Mouse (Mus musculus): ENCODE data around the gene Plcxd3.

Gene Plcxd3

DNA sequence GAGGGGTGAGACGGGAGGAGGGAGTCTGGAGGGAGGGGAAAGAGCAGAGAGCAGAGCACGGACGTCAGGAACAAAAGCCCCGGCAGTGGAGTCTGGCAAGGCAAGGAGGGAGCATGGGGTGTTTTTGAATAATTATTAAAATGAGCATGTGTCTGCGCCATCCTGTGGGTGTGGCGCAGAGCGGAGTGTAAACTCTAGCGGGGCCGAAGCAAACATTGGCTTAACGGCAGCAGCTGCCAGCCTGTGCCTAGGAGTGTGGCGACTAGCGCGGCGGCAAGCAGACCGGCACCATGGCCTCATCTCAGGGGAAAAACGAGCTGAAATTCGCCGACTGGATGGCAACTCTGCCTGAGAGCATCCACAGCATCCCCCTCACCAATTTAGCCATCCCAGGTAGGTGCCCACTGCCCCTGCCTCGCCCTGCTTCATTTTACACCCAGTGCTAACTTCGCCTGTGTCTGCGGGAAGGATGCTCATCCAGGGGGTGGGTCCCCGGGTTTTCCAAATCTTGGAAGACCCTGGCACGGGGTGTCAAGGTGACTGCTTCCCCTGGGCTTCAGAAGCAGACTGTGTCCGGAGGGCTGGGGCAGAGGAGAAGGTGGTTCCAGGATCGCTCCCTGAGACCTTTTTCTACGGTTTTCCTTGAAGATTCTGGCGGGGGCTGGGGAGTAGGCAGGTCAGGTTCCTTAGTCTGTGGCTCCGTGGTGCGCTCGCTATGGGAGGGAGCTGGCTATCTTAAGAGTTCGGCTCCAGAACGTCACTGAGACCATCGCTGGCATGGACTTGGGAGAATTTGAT, at the start of gene Plcxd3:
Gene Plcxd3, plus strand, starts transcription at position 69 of the 798 bp plus-strand sequence.
- peak in 1 of 2 experiments; percentile 2 for DNase-seq (ENCODE audit: low spot score in 2 of 2)

GRCm38 (mm10) chr15:4331867-4332266, 43.4 kb upstream of the Plcxd3 start:
- no peak for DNase-seq (ENCODE audit: low spot score in 2 of 2)

- no peak for DNase-seq (ENCODE audit: low spot score in 2 of 2)
Observed at GRCm38 (mm10) chr15:4341620-4342019, 33.7 kb upstream of the Plcxd3 start.

GRCm38 (mm10) chr15:4348816-4349553, 26.3 kb upstream of the Plcxd3 start:
- DNase-seq (ENCODE audit: low spot score in 2 of 2), result peak; percentile 9 to 31

DNA sequence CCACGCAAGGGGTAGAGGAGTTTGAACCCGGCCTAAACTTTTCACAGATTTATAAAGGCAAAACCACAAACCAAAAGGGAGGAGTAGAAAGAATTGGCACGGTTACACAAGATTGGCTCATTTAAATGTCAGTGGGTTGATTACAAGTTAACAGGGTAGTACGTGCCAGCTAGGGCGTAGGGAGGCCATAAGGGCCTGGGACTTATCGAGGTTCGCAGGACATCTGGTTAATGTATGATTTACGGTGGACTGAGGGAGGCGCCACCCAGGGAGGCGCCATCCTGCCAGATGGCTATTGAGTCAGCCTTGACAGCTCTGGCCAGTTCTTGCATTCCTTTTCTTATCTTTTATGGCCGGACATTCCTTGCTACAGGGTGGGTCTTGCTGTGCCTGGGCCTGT, 18.9 kb upstream of the Plcxd3 start:
- DNase-seq (ENCODE audit: low spot score in 2 of 2), result peak; percentile 35 to 77

DNA sequence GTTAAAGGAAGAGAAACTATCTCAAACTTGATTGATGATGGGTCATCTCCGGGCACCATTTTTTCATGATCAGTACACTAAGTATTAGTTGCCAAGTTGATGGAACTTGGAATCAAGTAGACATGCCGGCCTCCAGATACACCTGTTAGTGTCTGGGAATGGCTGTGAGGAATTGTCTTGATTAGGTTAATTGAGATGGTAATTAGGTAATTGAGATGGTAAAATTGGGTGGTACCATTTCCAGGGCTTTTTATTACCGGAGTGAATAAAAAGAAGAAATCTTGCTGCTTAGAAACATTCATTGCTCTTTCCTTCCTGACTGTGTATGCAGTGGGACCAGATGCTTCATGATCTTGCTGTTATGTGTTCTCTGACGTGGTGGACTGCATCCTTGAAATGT, 17.6 kb upstream of the Plcxd3 start:
- DNase-seq (ENCODE audit: low spot score in 2 of 2), result no peak

GRCm38 (mm10) chr15:4367801-4368200, 7.5 kb upstream of the Plcxd3 start:
- DNase-seq (ENCODE audit: low spot score in 2 of 2), result no peak

- no peak for DNase-seq (ENCODE audit: low spot score in 2 of 2)
Observed at GRCm38 (mm10) chr15:4374453-4374990, 769 bp upstream of the Plcxd3 start.

GRCm38 (mm10) chr15:4375031-4375422, 264 bp upstream of the Plcxd3 start:
- DNase-seq (ENCODE audit: low spot score in 2 of 2), result no peak

DNA sequence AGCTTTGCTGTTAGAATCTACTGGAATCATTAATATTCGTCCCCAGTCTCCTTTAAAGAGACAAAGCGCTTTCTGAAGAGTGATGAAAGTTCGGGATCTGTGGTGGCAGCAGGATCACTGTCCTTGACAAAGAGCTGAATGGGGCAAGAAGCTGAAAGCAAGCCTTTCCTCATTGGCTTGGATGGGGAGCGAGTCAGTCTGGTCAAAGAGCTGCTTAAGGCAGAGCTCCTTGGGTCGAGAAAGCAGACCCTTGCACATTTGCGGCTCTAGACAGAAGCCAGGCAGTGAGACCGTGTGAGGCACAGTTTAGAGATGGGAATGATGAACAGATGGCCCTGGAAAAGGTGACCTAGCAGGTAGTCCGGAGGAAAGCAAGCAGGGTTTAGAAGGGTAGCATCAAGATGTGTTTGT, 935 bp downstream of the Plcxd3 start:
- no peak for DNase-seq (ENCODE audit: low spot score in 2 of 2)

DNA sequence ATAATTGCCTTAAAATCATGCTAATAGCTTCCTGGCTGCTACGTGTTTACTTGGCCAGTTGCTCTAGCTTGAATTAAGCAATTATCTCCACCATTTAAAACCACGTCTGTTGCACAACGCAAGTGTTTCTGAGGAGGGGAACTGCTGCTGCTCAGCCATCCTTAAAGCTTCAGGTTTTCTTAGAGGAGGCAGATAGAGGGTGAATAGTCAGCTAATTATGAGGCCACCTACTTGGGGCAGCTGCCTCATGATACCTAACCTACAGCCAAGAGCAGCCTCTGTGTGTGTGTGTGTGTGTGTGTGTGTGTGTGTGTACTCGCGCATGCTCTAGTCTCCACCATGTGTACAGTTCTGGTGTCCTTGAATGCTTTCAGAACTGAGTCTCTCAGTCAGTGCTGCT, 3.5 kb downstream of the Plcxd3 start:
- no peak for DNase-seq (ENCODE audit: low spot score in 2 of 2)

DNA sequence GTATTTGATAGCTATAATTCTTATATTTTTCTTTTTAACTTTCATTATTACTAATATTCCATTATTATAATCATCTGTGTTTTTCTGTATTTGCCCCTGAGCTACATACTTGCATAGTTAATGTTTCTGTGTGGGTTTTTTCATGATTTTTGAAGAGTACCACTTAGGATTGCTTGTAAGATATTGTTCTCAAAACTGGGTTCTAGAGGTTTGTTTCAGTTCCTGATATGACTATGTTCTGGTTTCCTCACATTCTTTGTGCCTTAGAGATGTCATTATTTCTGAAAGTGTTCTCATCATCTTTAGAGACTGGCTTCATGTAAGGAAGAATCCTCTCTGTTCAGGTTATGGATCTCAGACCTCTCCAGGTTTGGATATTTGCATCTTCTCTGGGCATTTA, 12.5 kb downstream of the Plcxd3 start:
- no peak for DNase-seq (ENCODE audit: low spot score in 2 of 2)

GRCm38 (mm10) chr15:4400096-4400495, 24.8 kb downstream of the Plcxd3 start:
- no peak for DNase-seq (ENCODE audit: low spot score in 2 of 2)

GRCm38 (mm10) chr15:4411333-4411732, 36.0 kb downstream of the Plcxd3 start:
- no peak for DNase-seq (ENCODE audit: low spot score in 2 of 2)

GRCm38 (mm10) chr15:4440081-4440480, 64.8 kb downstream of the Plcxd3 start:
- no peak for DNase-seq (ENCODE audit: low spot score in 2 of 2)

- DNase-seq (ENCODE audit: low spot score in 2 of 2), result no peak
Observed at GRCm38 (mm10) chr15:4496182-4496581, 120.9 kb downstream of the Plcxd3 start.

DNA sequence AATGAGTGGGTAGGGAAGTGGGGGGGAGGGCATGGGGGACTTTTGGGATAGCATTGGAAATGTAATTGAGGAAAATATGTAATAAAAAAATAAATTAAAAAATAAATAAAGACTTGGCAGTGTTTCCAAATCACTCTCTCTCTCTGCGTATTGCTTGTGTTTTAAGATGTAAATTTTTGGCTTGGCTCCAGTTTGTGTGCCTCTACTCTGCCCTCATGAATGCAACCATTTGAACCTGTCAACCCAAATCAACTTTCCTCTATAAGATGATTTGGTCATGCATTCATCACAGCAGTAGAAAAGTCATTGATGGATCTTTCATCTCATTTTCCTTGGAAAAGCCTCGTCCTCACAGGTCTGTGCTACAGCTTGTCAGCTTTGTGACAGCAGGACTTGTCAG, 121.7 kb downstream of the Plcxd3 start:
- DNase-seq (ENCODE audit: low spot score in 2 of 2), result no peak

DNA sequence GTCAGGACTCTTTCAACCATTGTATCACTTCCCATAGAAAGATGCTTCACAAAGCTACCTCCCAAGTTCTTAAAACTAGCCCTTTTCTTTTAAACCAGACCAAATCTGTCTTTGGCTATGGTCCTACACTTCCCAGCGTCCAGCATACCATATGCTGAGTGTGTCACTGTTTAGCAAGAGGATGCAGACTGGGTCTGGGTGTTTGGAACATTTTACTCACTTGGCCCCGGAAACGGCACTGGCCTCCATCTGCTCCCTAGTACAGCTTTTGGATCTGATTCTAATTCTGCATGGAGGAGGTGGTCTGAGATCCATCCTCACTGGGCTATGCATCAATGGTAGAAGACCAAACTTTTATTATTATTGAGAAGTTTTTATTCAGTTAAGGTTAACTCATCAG, 122.7 kb downstream of the Plcxd3 start:
- no peak for DNase-seq (ENCODE audit: low spot score in 2 of 2)

GRCm38 (mm10) chr15:4503366-4503765, 128.1 kb downstream of the Plcxd3 start:
- no peak for DNase-seq (ENCODE audit: low spot score in 2 of 2)

DNA sequence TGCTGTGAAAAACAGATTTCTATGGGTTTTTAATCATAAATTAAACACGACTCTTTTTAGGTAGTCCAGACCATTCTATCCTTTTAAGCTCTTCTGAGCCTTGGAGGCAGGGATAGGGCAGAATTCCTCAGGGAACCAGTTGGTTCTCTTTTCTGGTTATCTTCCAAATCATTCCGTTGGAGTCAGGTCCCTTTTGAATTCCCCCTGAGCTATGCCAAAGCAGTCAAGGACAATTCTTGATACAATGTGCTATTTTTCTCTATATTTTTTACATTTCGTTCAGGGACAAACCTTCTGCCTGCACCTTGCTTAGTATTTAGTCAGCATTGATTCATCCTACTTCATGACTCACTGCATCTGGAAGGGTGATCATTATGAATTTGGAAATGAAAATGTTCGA, 128.5 kb downstream of the Plcxd3 start:
- no peak for DNase-seq (ENCODE audit: low spot score in 2 of 2)

DNA sequence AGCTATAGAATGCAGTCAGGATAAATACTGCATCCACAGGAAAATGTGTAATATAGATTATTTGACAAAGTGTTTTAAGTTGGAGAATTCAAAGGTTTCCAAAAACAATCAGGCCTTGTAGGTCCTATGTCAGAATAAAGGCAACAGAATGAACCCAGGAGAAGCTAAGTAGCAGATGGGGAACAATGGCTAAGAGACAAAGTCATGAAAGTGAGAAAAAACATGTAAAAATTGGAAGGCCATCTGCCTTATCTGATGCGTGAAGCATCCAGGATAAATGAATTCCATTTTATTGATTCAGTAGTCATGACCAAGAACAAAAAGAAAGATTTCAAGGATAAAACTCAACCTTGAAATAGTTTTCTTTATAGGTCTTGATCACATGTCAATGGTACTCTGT, 139.4 kb downstream of the Plcxd3 start:
- no peak for DNase-seq (ENCODE audit: low spot score in 2 of 2)

- DNase-seq (ENCODE audit: low spot score in 2 of 2), result no peak
Observed at GRCm38 (mm10) chr15:4524598-4524997, 149.3 kb downstream of the Plcxd3 start.

DNA sequence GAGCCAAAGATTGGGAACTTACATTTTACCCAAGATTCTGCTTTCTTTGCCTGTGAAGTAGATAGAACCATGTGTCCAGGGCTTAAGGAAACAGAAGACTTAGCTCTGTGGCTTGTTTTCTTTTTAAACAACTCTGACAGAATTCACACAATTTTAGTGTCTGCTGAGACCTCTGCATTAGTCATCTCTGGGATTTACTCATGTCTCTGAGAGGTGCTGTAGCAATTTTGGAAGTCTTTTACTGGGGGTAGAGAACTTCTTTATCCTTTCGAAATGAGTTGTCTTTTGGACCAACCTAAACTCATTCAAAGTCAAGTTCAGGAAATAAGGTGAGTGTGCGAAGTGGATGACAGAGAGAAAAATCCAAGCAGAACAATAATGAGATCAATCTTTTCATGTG, 158.4 kb downstream of the Plcxd3 start:
- no peak for DNase-seq (ENCODE audit: low spot score in 2 of 2)
